Mouse (Mus musculus): ENCODE data around the gene P4hb. TPM values are rescaled to one million over a fixed set of nuclear protein-coding genes. Genes with fewer than 3 reads are reported as not detected.
A peak's percentile ranks its signal among the peaks of the same experiment; 100 is the strongest.
"Not testable (repeated sequence)": the region's sequence is repeated elsewhere in the genome, so short reads cannot be mapped to it uniquely, and the experiment has no call there.

P4hb gene
- total RNA-seq, 2 experiments from 2014 or later: 187 to 203 TPM

- intact Hi-C loops (cut with DNase I): no loop called here
- no peak for DNase-seq
Measured at GRCm38 (mm10) chr11:120598990-120599549, 26.0 kb upstream of the P4hb start.

GRCm38 (mm10) chr11:120598283-120598989 is 25.4 kb upstream of the P4hb start, which contains the start of the genes Alyref and Anapc11:
TSS of gene Alyref (minus strand) at chr11:120598365.
TSS of gene Anapc11 (plus strand) at chr11:120598421.
- intact Hi-C loops (cut with DNase I): no loop called here
- DNase-seq: peak; percentile 94

GRCm38 (mm10) chr11:120597240-120598235 is 24.5 kb upstream of the P4hb start:
- intact Hi-C loops (cut with DNase I): no loop called here
- no peak for DNase-seq

- no peak for DNase-seq
- intact Hi-C loops (cut with DNase I): no loop called here
Measured at GRCm38 (mm10) chr11:120588531-120588930, 15.5 kb upstream of the P4hb start.

GRCm38 (mm10) chr11:120583937-120584336 is 10.9 kb upstream of the P4hb start:
- intact Hi-C loops (cut with DNase I): no loop called here
- no peak for DNase-seq

GRCm38 (mm10) chr11:120582982-120583293 is 9.9 kb upstream of the P4hb start:
- DNase-seq; intact Hi-C loops (cut with DNase I): not testable (repeated sequence)

- intact Hi-C loops (cut with DNase I): no loop called here
Measured at GRCm38 (mm10) chr11:120582268-120582981, 9.4 kb upstream of the P4hb start.

GRCm38 (mm10) chr11:120581490-120582267 is 8.6 kb upstream of the P4hb start, which contains the start of gene Arhgdia:
TSS of gene Arhgdia (minus strand) at chr11:120581624.
- intact Hi-C loops (cut with DNase I): no loop called here
- peak; percentile 92 for DNase-seq

More at GRCm38 (mm10) chr11:120582268-120582981, 9.4 kb upstream of the P4hb start:
- no peak for DNase-seq

- DNase-seq: no peak
Measured at GRCm38 (mm10) chr11:120580871-120581331, 7.8 kb upstream of the P4hb start.

GRCm38 (mm10) chr11:120580190-120580589 is 7.1 kb upstream of the P4hb start:
- intact Hi-C loops (cut with DNase I): no loop called here
- no peak for DNase-seq

More at GRCm38 (mm10) chr11:120580871-120581331, 7.8 kb upstream of the P4hb start:
- intact Hi-C loops (cut with DNase I): no loop called here

- intact Hi-C loops (cut with DNase I): no loop called here
- DNase-seq: peak; percentile 75
Measured at GRCm38 (mm10) chr11:120579316-120580107, 6.5 kb upstream of the P4hb start.

- no peak for DNase-seq
- intact Hi-C loops (cut with DNase I): no loop called here
Measured at GRCm38 (mm10) chr11:120578694-120579243, 5.7 kb upstream of the P4hb start.

GRCm38 (mm10) chr11:120578024-120578693 is 5.1 kb upstream of the P4hb start:
- intact Hi-C loops (cut with DNase I): no loop called here

GRCm38 (mm10) chr11:120577211-120578023 is 4.4 kb upstream of the P4hb start:
- intact Hi-C loops (cut with DNase I): no loop called here
- no peak for DNase-seq

More at GRCm38 (mm10) chr11:120578024-120578693, 5.1 kb upstream of the P4hb start:
- no peak for DNase-seq

GRCm38 (mm10) chr11:120576365-120576981 is 3.4 kb upstream of the P4hb start:
- no peak for DNase-seq
- intact Hi-C loops (cut with DNase I): no loop called here

- DNase-seq: no peak
- intact Hi-C loops (cut with DNase I): no loop called here
Measured at GRCm38 (mm10) chr11:120575940-120576339, 2.9 kb upstream of the P4hb start.

- intact Hi-C loops (cut with DNase I): no loop called here
- DNase-seq: no peak
Measured at GRCm38 (mm10) chr11:120575046-120575445, 2.0 kb upstream of the P4hb start.
